Mouse (Mus musculus): ENCODE measurements around the gene Ang5. TPM values are rescaled to one million over a fixed set of nuclear protein-coding genes. Genes with fewer than 3 reads are reported as not detected.
"Not testable (repeated sequence)": the region's sequence is repeated elsewhere in the genome, so short reads cannot be mapped to it uniquely, and the experiment has no call there.

The Ang5 gene
- total and polyA plus RNA-seq, 3 experiments: not detected

GRCm38 (mm10) chr14:43983454-43983853 lies 26.6 kb downstream of the Ang5 start:
- TF ChIP-seq GATA1 (IDR thresholded peaks at IDR 0.05; ENCODE audit: borderline replicate concordance, low read length) (no peak), POLR2AphosphoS5 (IDR thresholded peaks at IDR 0.05; ENCODE audit: insufficient replicate concordance, low read depth, low read length) (no peak)
- 0 out of 2 replicates have a peak, but pooled peaks cover 3% of the 10 kb centered on the region for H3K9me3 ChIP-seq (replicated peaks)
- H3K27me3 ChIP-seq (ENCODE audit: insufficient read depth, low read length): no peaks in the 10 kb centered on the region
- H3K36me3 ChIP-seq (replicated peaks): no peaks in the 10 kb centered on the region
- H3K4me1 ChIP-seq (ENCODE audit: insufficient read depth, low read depth, low read length): no peaks in the 10 kb centered on the region
- no peak for ATAC-seq (ENCODE audit: extremely low read depth, insufficient number of reproducible peaks, low FRiP score, poor library complexity, severe bottlenecking)
- DNase-seq (ENCODE audit: low spot score): no peak
- H3K4me3 ChIP-seq (ENCODE audit: low read depth, low read length): no peak overlapping the region

GRCm38 (mm10) chr14:43983897-43984296 lies 27.0 kb downstream of the Ang5 start:
- Histone ChIP-seq H3K36me3 (replicated peaks) (no peaks in the 10 kb centered on the region), H3K9me3 (replicated peaks) (0 out of 2 replicates have a peak, but pooled peaks cover 1% of the 10 kb centered on the region), H3K4me1 (ENCODE audit: insufficient read depth, low read depth, low read length) (no peaks in the 10 kb centered on the region), H3K4me3 (ENCODE audit: low read depth, low read length) (no peak overlapping the region), H3K27me3 (ENCODE audit: insufficient read depth, low read length) (no peaks in the 10 kb centered on the region)
- DNase-seq (ENCODE audit: low spot score) (no peak), ATAC-seq (ENCODE audit: extremely low read depth, insufficient number of reproducible peaks, low FRiP score, poor library complexity, severe bottlenecking) (no peak)
- TF ChIP-seq GATA1 (IDR thresholded peaks at IDR 0.05; ENCODE audit: borderline replicate concordance, low read length): no peak
- TF ChIP-seq GATA2 (IDR thresholded peaks at IDR 0.05; ENCODE audit: borderline replicate concordance, low read depth, low read length): no peak
- TF ChIP-seq TAL1 (conservative IDR thresholded peaks at IDR 0.05; ENCODE audit: low read depth, low read length): no peak
- no peak for TF ChIP-seq CTCF (IDR thresholded peaks at IDR 0.05; ENCODE audit: low read depth, low read length)
- TF ChIP-seq POLR2AphosphoS5 (IDR thresholded peaks at IDR 0.05; ENCODE audit: insufficient replicate concordance, low read depth, low read length): no peak

- no peak for ATAC-seq (ENCODE audit: extremely low read depth, insufficient number of reproducible peaks, low FRiP score, poor library complexity, severe bottlenecking)
- TF ChIP-seq GATA2 (IDR thresholded peaks at IDR 0.05; ENCODE audit: borderline replicate concordance, low read depth, low read length) (no peak), TAL1 (conservative IDR thresholded peaks at IDR 0.05; ENCODE audit: low read depth, low read length) (no peak), POLR2AphosphoS5 (IDR thresholded peaks at IDR 0.05; ENCODE audit: insufficient replicate concordance, low read depth, low read length) (no peak), GATA1 (IDR thresholded peaks at IDR 0.05; ENCODE audit: borderline replicate concordance, low read length) (no peak), CTCF (IDR thresholded peaks at IDR 0.05; ENCODE audit: low read depth, low read length) (no peak)
- H3K9me3 ChIP-seq (replicated peaks): no peaks in the 10 kb centered on the region
- H3K4me1 ChIP-seq (ENCODE audit: insufficient read depth, low read depth, low read length): no peaks in the 10 kb centered on the region
- no peaks in the 10 kb centered on the region for H3K36me3 ChIP-seq (replicated peaks)
- DNase-seq (ENCODE audit: low spot score): no peak
- no peak overlapping the region for H3K4me3 ChIP-seq (ENCODE audit: low read depth, low read length)
- no peaks in the 10 kb centered on the region for H3K27me3 ChIP-seq (ENCODE audit: insufficient read depth, low read length)
These were observed 29.3 kb downstream of the Ang5 start for GRCm38 (mm10) chr14:43986147-43986546.

- H3K36me3 ChIP-seq (replicated peaks); DNase-seq (ENCODE audit: low spot score); ATAC-seq (ENCODE audit: extremely low read depth, insufficient number of reproducible peaks, low FRiP score, poor library complexity, severe bottlenecking); H3K4me1 ChIP-seq (ENCODE audit: insufficient read depth, low read depth, low read length); H3K9me3 ChIP-seq (replicated peaks); H3K27me3 ChIP-seq (ENCODE audit: insufficient read depth, low read length); H3K4me3 ChIP-seq (ENCODE audit: low read depth, low read length): not testable (repeated sequence)
These were observed 30.5 kb downstream of the Ang5 start for GRCm38 (mm10) chr14:43987404-43987803.

GRCm38 (mm10) chr14:43998455-43999000 lies 41.7 kb downstream of the Ang5 start:
- not testable (repeated sequence) for DNase-seq (ENCODE audit: low spot score); H3K4me3 ChIP-seq (ENCODE audit: low read depth, low read length); H3K36me3 ChIP-seq (replicated peaks); H3K27me3 ChIP-seq (ENCODE audit: insufficient read depth, low read length); H3K4me1 ChIP-seq (ENCODE audit: insufficient read depth, low read depth, low read length); ATAC-seq (ENCODE audit: extremely low read depth, insufficient number of reproducible peaks, low FRiP score, poor library complexity, severe bottlenecking); H3K9me3 ChIP-seq (replicated peaks)

- no peaks in the 10 kb centered on the region for H3K36me3 ChIP-seq (replicated peaks)
- TF ChIP-seq GATA2 (IDR thresholded peaks at IDR 0.05; ENCODE audit: borderline replicate concordance, low read depth, low read length) (no peak), POLR2AphosphoS5 (IDR thresholded peaks at IDR 0.05; ENCODE audit: insufficient replicate concordance, low read depth, low read length) (no peak), CTCF (IDR thresholded peaks at IDR 0.05; ENCODE audit: low read depth, low read length) (no peak), GATA1 (IDR thresholded peaks at IDR 0.05; ENCODE audit: borderline replicate concordance, low read length) (no peak)
- H3K4me3 ChIP-seq (ENCODE audit: low read depth, low read length): no peak overlapping the region
- ATAC-seq (ENCODE audit: extremely low read depth, insufficient number of reproducible peaks, low FRiP score, poor library complexity, severe bottlenecking) (no peak), DNase-seq (ENCODE audit: low spot score) (no peak)
- no peaks in the 10 kb centered on the region for H3K4me1 ChIP-seq (ENCODE audit: insufficient read depth, low read depth, low read length)
- H3K27me3 ChIP-seq (ENCODE audit: insufficient read depth, low read length): no peaks in the 10 kb centered on the region
- 0 out of 2 replicates have a peak, but pooled peaks cover under 1% of the 10 kb centered on the region for H3K9me3 ChIP-seq (replicated peaks)
These were observed 44.7 kb downstream of the Ang5 start for GRCm38 (mm10) chr14:44001600-44001999.

- H3K4me3 ChIP-seq (ENCODE audit: low read depth, low read length): no peak within 1 kb of the TSS
- ATAC-seq (ENCODE audit: extremely low read depth, insufficient number of reproducible peaks, low FRiP score, poor library complexity, severe bottlenecking): no peak
These were observed 45.3 kb downstream of the Ang5 start, which contains the start of gene Ang6 for GRCm38 (mm10) chr14:44002169-44002568. Ang6 (minus strand) TSS chr14:44002269.

GRCm38 (mm10) chr14:44008021-44008420 lies 51.2 kb downstream of the Ang5 start:
- not testable (repeated sequence) for H3K36me3 ChIP-seq (replicated peaks); ATAC-seq (ENCODE audit: extremely low read depth, insufficient number of reproducible peaks, low FRiP score, poor library complexity, severe bottlenecking); H3K4me3 ChIP-seq (ENCODE audit: low read depth, low read length); H3K9me3 ChIP-seq (replicated peaks); DNase-seq (ENCODE audit: low spot score); H3K4me1 ChIP-seq (ENCODE audit: insufficient read depth, low read depth, low read length); H3K27me3 ChIP-seq (ENCODE audit: insufficient read depth, low read length)

More at GRCm38 (mm10) chr14:44002169-44002568, 45.3 kb downstream of the Ang5 start, which contains the start of gene Ang6:
- no peak for DNase-seq (ENCODE audit: low spot score)
- Histone ChIP-seq H3K9me3 (replicated peaks) (no peaks in the 10 kb centered on the region), H3K4me1 (ENCODE audit: insufficient read depth, low read depth, low read length) (no peaks in the 10 kb centered on the region), H3K36me3 (replicated peaks) (no peaks in the 10 kb centered on the region), H3K27me3 (ENCODE audit: insufficient read depth, low read length) (no peaks in the 10 kb centered on the region)
- TF ChIP-seq GATA1 (IDR thresholded peaks at IDR 0.05; ENCODE audit: borderline replicate concordance, low read length) (no peak), CTCF (IDR thresholded peaks at IDR 0.05; ENCODE audit: low read depth, low read length) (no peak), POLR2AphosphoS5 (IDR thresholded peaks at IDR 0.05; ENCODE audit: insufficient replicate concordance, low read depth, low read length) (no peak), TAL1 (conservative IDR thresholded peaks at IDR 0.05; ENCODE audit: low read depth, low read length) (no peak), GATA2 (IDR thresholded peaks at IDR 0.05; ENCODE audit: borderline replicate concordance, low read depth, low read length) (no peak)

- not testable (repeated sequence) for H3K36me3 ChIP-seq (replicated peaks); DNase-seq (ENCODE audit: low spot score); ATAC-seq (ENCODE audit: extremely low read depth, insufficient number of reproducible peaks, low FRiP score, poor library complexity, severe bottlenecking); H3K4me3 ChIP-seq (ENCODE audit: low read depth, low read length); H3K9me3 ChIP-seq (replicated peaks); H3K27me3 ChIP-seq (ENCODE audit: insufficient read depth, low read length); H3K4me1 ChIP-seq (ENCODE audit: insufficient read depth, low read depth, low read length)
These were observed 52.8 kb downstream of the Ang5 start for GRCm38 (mm10) chr14:44009686-44010085.

Measured in G1E (cell line).